Mouse (Mus musculus) urinary bladder, adult 2 months (tissue): ENCODE measurements around the gene Plcd4. TPM values are rescaled to one million over a fixed set of nuclear protein-coding genes. Genes with fewer than 3 reads are reported as not detected.

Experiments
- DNase-seq: peaks from one replicate; pipeline ENCODE4 v3.0.0; 2022; ENCODE audit warnings: low spot score
- polyA plus RNA-seq: library from polyadenylated mRNA; depleted of rRNA; stranded (reverse); fragments of >200 nt; gene quantifications from 2 replicates; pipeline ENCODE4 v1.2.3, GENCODE M21; 2012; rRNA removed

Plcd4 gene
- polyA plus RNA-seq, 1 experiment: 0.30 TPM

DNA sequence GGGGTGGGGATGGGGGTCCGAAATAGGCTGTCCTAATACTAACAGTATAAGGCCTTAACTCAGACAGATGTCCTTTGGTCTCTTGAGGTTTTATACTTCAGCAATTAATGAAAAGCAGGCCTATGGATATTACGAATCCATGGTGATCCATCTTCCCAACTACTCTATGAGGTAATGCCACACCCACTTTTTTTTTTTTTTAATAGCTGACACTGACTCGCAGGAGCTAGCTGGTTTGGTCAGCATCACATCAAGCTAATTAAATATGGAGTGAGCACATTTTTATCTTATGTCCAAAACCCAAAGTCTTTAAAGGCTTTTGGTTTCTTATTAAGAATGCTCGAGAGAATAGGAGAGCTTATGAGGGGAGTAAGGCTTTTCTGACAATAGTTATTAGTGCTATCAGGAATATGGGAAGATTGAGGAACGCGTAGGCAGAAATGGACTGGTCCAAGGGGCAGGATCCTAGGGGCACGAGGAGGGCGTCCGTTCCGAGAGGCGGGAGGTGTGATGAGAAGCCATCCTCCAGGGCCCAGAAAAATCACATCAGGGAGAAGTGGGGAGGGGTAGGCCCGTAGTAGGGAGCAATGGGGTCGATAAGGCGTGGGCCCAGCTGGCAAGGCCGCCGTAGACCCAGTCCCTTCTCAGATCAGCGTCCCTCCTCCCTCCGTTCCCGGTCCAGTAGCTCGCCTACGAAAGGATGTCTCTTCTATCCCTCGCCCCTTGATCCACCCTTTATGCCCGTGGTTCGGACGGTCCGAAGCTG is 58.0 kb downstream of the Plcd4 start:
- DNase-seq: no peak

- DNase-seq: peak; percentile 67
Observed at GRCm38 (mm10) chr1:74601267-74601962, 58.7 kb downstream of the Plcd4 start, which contains the start of the genes Rnf25 and Stk36. Rnf25 (minus strand) TSS chr1:74601397. Stk36 (plus strand) TSS chr1:74601445.

Other genes with a start within 250 kb of the Plcd4 start
- 91.2 and 120 TPM in 2 replicates for gene Tmbim1, start 237.3 kb upstream of the Plcd4 start, polyA plus RNA-seq
- gene Catip, start 180.8 kb upstream of the Plcd4 start, polyA plus RNA-seq: 2.7 and 2.9 TPM in 2 replicates
- 13.2 and 16.5 TPM in 2 replicates for gene Slc11a1, start 167.7 kb upstream of the Plcd4 start, polyA plus RNA-seq
- gene Ctdsp1, start 151.4 kb upstream of the Plcd4 start, polyA plus RNA-seq: 93.7 and 117 TPM in 2 replicates
- gene Vil1, start 133.5 kb upstream of the Plcd4 start, polyA plus RNA-seq: 0.07 and 0.10 TPM in 2 replicates
- gene Cnot9, start 36.8 kb upstream of the Plcd4 start, polyA plus RNA-seq: 21.0 and 24.0 TPM in 2 replicates
- 5.8 and 6.5 TPM in 2 replicates for gene Usp37, start 1.4 kb downstream of the Plcd4 start, polyA plus RNA-seq
- 9.5 and 11.2 TPM in 2 replicates for gene Zfp142, start 45.4 kb downstream of the Plcd4 start, polyA plus RNA-seq
- gene Bcs1l, start 45.4 kb downstream of the Plcd4 start, polyA plus RNA-seq: 19.5 and 21.9 TPM in 2 replicates
- gene Rnf25, start 58.5 kb downstream of the Plcd4 start, polyA plus RNA-seq: 64.5 and 82.9 TPM in 2 replicates
- gene Stk36, start 58.6 kb downstream of the Plcd4 start, polyA plus RNA-seq: 1.8 and 2.1 TPM in 2 replicates
- gene Ttll4, start 118.9 kb downstream of the Plcd4 start, polyA plus RNA-seq: 13.8 and 15.7 TPM in 2 replicates
- 67.0 and 71.9 TPM in 2 replicates for gene Cyp27a1, start 170.7 kb downstream of the Plcd4 start, polyA plus RNA-seq
- 0.63 and 0.76 TPM in 2 replicates for gene Prkag3, start 206.3 kb downstream of the Plcd4 start, polyA plus RNA-seq
- gene Wnt6, start 229.0 kb downstream of the Plcd4 start, polyA plus RNA-seq: 2.3 and 2.6 TPM in 2 replicates
- 0.94 and 1.4 TPM in 2 replicates for gene Wnt10a, start 248.6 kb downstream of the Plcd4 start, polyA plus RNA-seq